Mouse (Mus musculus): ENCODE data around the gene AI413582.
A peak's percentile ranks its signal among the peaks of the same experiment; 100 is the strongest.

Gene AI413582

GRCm38 (mm10) chr17:27565163-27565941, at the start of gene AI413582:
TSS of gene AI413582 (minus strand) at chr17:27565756.
- DNase-seq (ENCODE audit: low read depth) = peak; percentile 95

- no peak for DNase-seq (ENCODE audit: low read depth)
These were observed 47.5 kb upstream of the AI413582 start for GRCm38 (mm10) chr17:27613016-27613415.

GRCm38 (mm10) chr17:27611994-27612393, 46.4 kb upstream of the AI413582 start:
- DNase-seq (ENCODE audit: low read depth) = no peak

GRCm38 (mm10) chr17:27611519-27611884, 45.9 kb upstream of the AI413582 start:
- no peak for DNase-seq (ENCODE audit: low read depth)

- no peak for DNase-seq (ENCODE audit: low read depth)
These were observed 45.3 kb upstream of the AI413582 start for GRCm38 (mm10) chr17:27610679-27611518.

GRCm38 (mm10) chr17:27609576-27609975, 44.0 kb upstream of the AI413582 start:
- no peak for DNase-seq (ENCODE audit: low read depth)

GRCm38 (mm10) chr17:27603522-27604234, 38.1 kb upstream of the AI413582 start:
- DNase-seq (ENCODE audit: low read depth) = no peak

- no peak for DNase-seq (ENCODE audit: low read depth)
These were observed 37.5 kb upstream of the AI413582 start for GRCm38 (mm10) chr17:27603036-27603435.

GRCm38 (mm10) chr17:27600869-27601268, 35.3 kb upstream of the AI413582 start:
- DNase-seq (ENCODE audit: low read depth) = no peak

GRCm38 (mm10) chr17:27600286-27600685, 34.7 kb upstream of the AI413582 start:
- DNase-seq (ENCODE audit: low read depth) = no peak

- DNase-seq (ENCODE audit: low read depth) = no peak
These were observed 31.0 kb upstream of the AI413582 start for GRCm38 (mm10) chr17:27596376-27597190.

- DNase-seq (ENCODE audit: low read depth) = no peak
These were observed 30.3 kb upstream of the AI413582 start for GRCm38 (mm10) chr17:27595659-27596375.

GRCm38 (mm10) chr17:27592565-27592910, 27.0 kb upstream of the AI413582 start:
- DNase-seq (ENCODE audit: low read depth) = no peak

- peak; percentile 71 for DNase-seq (ENCODE audit: low read depth)
These were observed 26.4 kb upstream of the AI413582 start for GRCm38 (mm10) chr17:27591826-27592564.

- no peak for DNase-seq (ENCODE audit: low read depth)
These were observed 22.7 kb upstream of the AI413582 start for GRCm38 (mm10) chr17:27588231-27588630.

- no peak for DNase-seq (ENCODE audit: low read depth)
These were observed 21.7 kb upstream of the AI413582 start for GRCm38 (mm10) chr17:27587252-27587651.

GRCm38 (mm10) chr17:27586661-27587060, 21.1 kb upstream of the AI413582 start:
- no peak for DNase-seq (ENCODE audit: low read depth)

GRCm38 (mm10) chr17:27583185-27583894, 17.8 kb upstream of the AI413582 start:
- DNase-seq (ENCODE audit: low read depth) = no peak

GRCm38 (mm10) chr17:27580392-27581068, 15.0 kb upstream of the AI413582 start:
- no peak for DNase-seq (ENCODE audit: low read depth)

Measured in naive thymus-derived CD4-positive, alpha-beta T cell, adult 2 months (primary cell).